16 mouse cellular contexts compared by ENCODE assay signal in the genomic region with DNA sequence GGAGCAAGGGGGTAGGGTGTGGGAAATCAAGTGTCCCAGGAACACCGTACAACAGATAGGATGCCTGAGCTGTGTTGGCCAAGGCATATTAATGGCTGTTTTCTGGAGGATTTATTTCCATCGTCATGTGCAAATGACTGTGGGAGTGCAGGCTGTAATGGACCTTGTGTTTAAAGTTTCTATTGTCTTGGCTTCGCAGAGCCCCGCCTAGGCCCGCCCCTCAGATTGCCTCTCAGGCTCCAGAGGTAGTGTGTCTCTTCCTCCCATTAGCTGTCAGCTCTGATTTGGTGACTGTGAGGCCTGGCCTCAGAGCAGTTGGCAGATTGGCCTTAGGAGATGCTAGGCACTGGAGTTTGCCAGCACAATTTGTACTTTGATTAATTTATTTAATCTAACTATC. TPM values are rescaled to one million over a fixed set of nuclear protein-coding genes. Genes with fewer than 3 reads are reported as not detected.
DNase-seq lines count a peak whose midpoint lies in the region; ATAC-seq and TF ChIP-seq lines count a peak whose summit lies in the region.
"Had no signal": no experiment of that assay in that cellular context is flagged by ENCODE, and none has a peak within 500 bp of the region (broad histone marks: within the 10 kb centered on the region; RNA-seq: fewer than 3 reads in every experiment).

No protein-coding gene starts in this region.

- peak; percentile 66; the same call in 1 of the 2 replicates for ATAC-seq in kidney, embryonic 14.5 days (ENCODE audit: low FRiP score, low TSS enrichment)
- no peak for ATAC-seq in midbrain, embryonic 15.5 days (replicated peaks)
- ATAC-seq in midbrain, embryonic 11.5 days (ENCODE audit: low FRiP score) = no peak
- ATAC-seq in lung, postnatal 0 days = peak; percentile 62
- ATAC-seq in neural tube, embryonic 15.5 days (ENCODE audit: low FRiP score) = no peak
- ATAC-seq in intestine, embryonic 15.5 days = no peak
- ATAC-seq: forebrain, embryonic 16.5 days; liver, embryonic 12.5 days had no signal

- H3K36me3 ChIP-seq in kidney, embryonic 14.5 days (ENCODE audit: control insufficient read depth, insufficient read depth, low read length) = no peaks in the 10 kb centered on the region
- no peaks in the 10 kb centered on the region for H3K36me3 ChIP-seq in kidney, adult 2 months (ENCODE audit: control insufficient read depth, insufficient read depth, low read length)
- no peaks in the 10 kb centered on the region for H3K36me3 ChIP-seq in midbrain, embryonic 15.5 days (replicated peaks)
- no peaks in the 10 kb centered on the region for H3K36me3 ChIP-seq in midbrain, embryonic 11.5 days (ENCODE audit: control insufficient read depth, insufficient read depth, low read length)
- H3K36me3 ChIP-seq in lung, postnatal 0 days (ENCODE audit: insufficient read depth, low read length) = no peaks in the 10 kb centered on the region
- no peaks in the 10 kb centered on the region for H3K36me3 ChIP-seq in neural tube, embryonic 15.5 days
- H3K36me3 ChIP-seq in intestine, embryonic 15.5 days = no peaks in the 10 kb centered on the region

- no peak overlapping the region for H3K27ac ChIP-seq in kidney, embryonic 14.5 days (ENCODE audit: low read depth, low read length)
- H3K27ac ChIP-seq in kidney, adult 2 months (ENCODE audit: insufficient read depth, low read depth, low read length) = no peak overlapping the region
- H3K27ac ChIP-seq in midbrain, embryonic 15.5 days = peak overlapping the region; percentile 26; the same call in 1 of the 2 replicates
- H3K27ac ChIP-seq in midbrain, embryonic 11.5 days (ENCODE audit: low read depth, low read length) = no peak overlapping the region
- no peak overlapping the region for H3K27ac ChIP-seq in lung, postnatal 0 days (ENCODE audit: low read length)
- peak overlapping the region; percentile 58 for H3K27ac ChIP-seq in neural tube, embryonic 15.5 days (replicated peaks)
- no peak overlapping the region for H3K27ac ChIP-seq in intestine, embryonic 15.5 days
- H3K27ac ChIP-seq: embryonic facial prominence, embryonic 10.5 days; liver, embryonic 12.5 days; macrophage had no signal

- no peak for DNase-seq in kidney, adult 2 months
- no peak for DNase-seq in midbrain, embryonic 11.5 days (ENCODE audit: low spot score, missing footprints)
- peak; percentile 27 for DNase-seq in lung, postnatal 0 days (ENCODE audit: low spot score)
- DNase-seq: cerebellum, postnatal 10 days; heart, postnatal 4 days; kidney, adult 11 months; right cerebral cortex, postnatal 4 days; thymus, postnatal 36 days had no signal

- TF ChIP-seq CTCF in kidney, adult 2 months (conservative IDR thresholded peaks at IDR 0.05; ENCODE audit: insufficient read depth, insufficient read length, low read depth, low read length) = no peak
- TF ChIP-seq CTCF in lung, postnatal 0 days (IDR thresholded peaks at IDR 0.05) = no peak

- no peak for TF ChIP-seq EP300 in lung, postnatal 0 days (IDR thresholded peaks at IDR 0.05)

- H3K9ac ChIP-seq in kidney, embryonic 14.5 days (ENCODE audit: low read depth, low read length) = no peak overlapping the region
- no peak overlapping the region for H3K9ac ChIP-seq in midbrain, embryonic 15.5 days
- H3K9ac ChIP-seq in midbrain, embryonic 11.5 days (ENCODE audit: low read length) = no peak overlapping the region
- no peak overlapping the region for H3K9ac ChIP-seq in lung, postnatal 0 days (replicated peaks; ENCODE audit: low read depth)
- H3K9ac ChIP-seq in neural tube, embryonic 15.5 days (replicated peaks) = no peak overlapping the region
- no peak overlapping the region for H3K9ac ChIP-seq in intestine, embryonic 15.5 days
- H3K9ac ChIP-seq: liver, embryonic 12.5 days had no signal

- no peaks in the 10 kb centered on the region for H3K4me1 ChIP-seq in kidney, embryonic 14.5 days (ENCODE audit: control insufficient read depth, insufficient read depth, low read length)
- H3K4me1 ChIP-seq in kidney, adult 2 months (ENCODE audit: control insufficient read depth, insufficient read depth, low read length) = peaks cover 2% of the 10 kb centered on the region; the same call in 1 of the 2 replicates
- H3K4me1 ChIP-seq in midbrain, embryonic 15.5 days = peaks cover 9% of the 10 kb centered on the region; the same call in 1 of the 2 replicates
- H3K4me1 ChIP-seq in midbrain, embryonic 11.5 days (ENCODE audit: control insufficient read depth, insufficient read depth, low read length) = no peaks in the 10 kb centered on the region
- H3K4me1 ChIP-seq in lung, postnatal 0 days (ENCODE audit: insufficient read depth, low read depth, low read length) = no peaks in the 10 kb centered on the region
- H3K4me1 ChIP-seq in neural tube, embryonic 15.5 days = peaks cover 13% of the 10 kb centered on the region
- no peaks in the 10 kb centered on the region; the same call in 1 of the 2 replicates for H3K4me1 ChIP-seq in intestine, embryonic 15.5 days (replicated peaks)

- WGBS in kidney, embryonic 14.5 days = 22% methylated on average over 5 of the region's 5 CpGs
- WGBS in kidney, adult 2 months = 57% methylated on average over 5 of the region's 5 CpGs
- WGBS in midbrain, embryonic 15.5 days = 45% methylated on average over 5 of the region's 5 CpGs
- 59% methylated on average over 5 of the region's 5 CpGs for WGBS in midbrain, embryonic 11.5 days
- 55% methylated on average over 5 of the region's 5 CpGs for WGBS in lung, postnatal 0 days
- 5% methylated on average over 5 of the region's 5 CpGs for WGBS in neural tube, embryonic 15.5 days
- 48% methylated on average over 5 of the region's 5 CpGs for WGBS in intestine, embryonic 15.5 days

- no peaks in the 10 kb centered on the region for H3K27me3 ChIP-seq in kidney, embryonic 14.5 days (ENCODE audit: control insufficient read depth, insufficient read depth, low read length)
- H3K27me3 ChIP-seq in kidney, adult 2 months (replicated peaks; ENCODE audit: control insufficient read depth, insufficient read depth, low read length) = no peaks in the 10 kb centered on the region
- no peaks in the 10 kb centered on the region for H3K27me3 ChIP-seq in midbrain, embryonic 15.5 days (replicated peaks)
- H3K27me3 ChIP-seq in midbrain, embryonic 11.5 days (ENCODE audit: control insufficient read depth, insufficient read depth, low read length) = no peaks in the 10 kb centered on the region
- no peaks in the 10 kb centered on the region for H3K27me3 ChIP-seq in lung, postnatal 0 days (replicated peaks; ENCODE audit: insufficient read depth, low read length)
- no peaks in the 10 kb centered on the region for H3K27me3 ChIP-seq in neural tube, embryonic 15.5 days (replicated peaks)
- no peaks in the 10 kb centered on the region for H3K27me3 ChIP-seq in intestine, embryonic 15.5 days (replicated peaks)
- H3K27me3 ChIP-seq: liver, embryonic 12.5 days had no signal

- H3K9me3 ChIP-seq in kidney, embryonic 14.5 days (ENCODE audit: control insufficient read depth, low read length) = no peaks in the 10 kb centered on the region
- no peaks in the 10 kb centered on the region for H3K9me3 ChIP-seq in midbrain, embryonic 15.5 days
- H3K9me3 ChIP-seq in midbrain, embryonic 11.5 days (ENCODE audit: control insufficient read depth, low read length) = no peaks in the 10 kb centered on the region
- H3K9me3 ChIP-seq in lung, postnatal 0 days (ENCODE audit: low read length) = no peaks in the 10 kb centered on the region
- no peaks in the 10 kb centered on the region for H3K9me3 ChIP-seq in neural tube, embryonic 15.5 days (replicated peaks)
- H3K9me3 ChIP-seq in intestine, embryonic 15.5 days = no peaks in the 10 kb centered on the region
- H3K9me3 ChIP-seq: embryonic facial prominence, embryonic 10.5 days; liver, embryonic 12.5 days had no signal

- no peak for TF ChIP-seq POLR2A in kidney, adult 2 months (IDR thresholded peaks at IDR 0.05; ENCODE audit: low read depth, low read length)

- no peak overlapping the region for H3K4me3 ChIP-seq in kidney, embryonic 14.5 days (ENCODE audit: low read length)
- H3K4me3 ChIP-seq in kidney, adult 2 months (ENCODE audit: insufficient read depth, low read depth, low read length) = no peak overlapping the region
- no peak overlapping the region for H3K4me3 ChIP-seq in midbrain, embryonic 15.5 days
- H3K4me3 ChIP-seq in midbrain, embryonic 11.5 days (ENCODE audit: low read depth, low read length) = no peak overlapping the region
- no peak overlapping the region for H3K4me3 ChIP-seq in lung, postnatal 0 days (ENCODE audit: low read depth, low read length)
- H3K4me3 ChIP-seq in neural tube, embryonic 15.5 days (replicated peaks) = no peak overlapping the region
- H3K4me3 ChIP-seq in intestine, embryonic 15.5 days (replicated peaks) = no peak overlapping the region
- H3K4me3 ChIP-seq: embryonic facial prominence, embryonic 10.5 days; liver, embryonic 12.5 days had no signal

- no peak overlapping the region for H3K4me2 ChIP-seq in kidney, embryonic 14.5 days (replicated peaks; ENCODE audit: low read depth, low read length)
- H3K4me2 ChIP-seq in midbrain, embryonic 15.5 days = no peak overlapping the region
- H3K4me2 ChIP-seq in midbrain, embryonic 11.5 days = no peak overlapping the region
- no peak overlapping the region for H3K4me2 ChIP-seq in lung, postnatal 0 days (replicated peaks; ENCODE audit: low read depth, low read length)
- no peak overlapping the region for H3K4me2 ChIP-seq in neural tube, embryonic 15.5 days
- no peak overlapping the region for H3K4me2 ChIP-seq in intestine, embryonic 15.5 days (replicated peaks)
- H3K4me2 ChIP-seq: liver, embryonic 12.5 days had no signal

RNA-seq across cellular contexts. Expression of a gene that starts 22.1 kb away (rescaled TPM):
- polyA plus RNA-seq in kidney, embryonic 14.5 days (2014; fragmentation: Nextera tagmentation; extraction: Ambion mirVana) = 57.1 and 68.6 TPM in 2 replicates
- polyA plus RNA-seq in kidney, adult 2 months (2012; rRNA removed) = 25.9 and 31.4 TPM in 2 replicates
- polyA plus RNA-seq in midbrain, embryonic 15.5 days (2015; fragmentation: Nextera tagmentation; extraction: Ambion mirVana) = 78.6 and 80.2 TPM in 2 replicates
- polyA plus RNA-seq in midbrain, embryonic 11.5 days (2014; fragmentation: Nextera tagmentation; extraction: Ambion mirVana) = 67.5 and 68.4 TPM in 2 replicates
- 33.2 and 37.1 TPM in 2 replicates for polyA plus RNA-seq in lung, postnatal 0 days (2015; fragmentation: Nextera tagmentation; extraction: Ambion mirVana)
- polyA plus RNA-seq in neural tube, embryonic 15.5 days (2015; fragmentation: Nextera tagmentation; extraction: Ambion mirVana) = 63.4 and 67.6 TPM in 2 replicates
- 38.8 and 42.4 TPM in 2 replicates for polyA plus RNA-seq in intestine, embryonic 15.5 days (2015; fragmentation: Nextera tagmentation; extraction: Ambion mirVana)

Comparison
In these comparisons a context has a peak if more than half of its experiments do, and no peak if none do; other contexts are left out.
1. H3K27ac ChIP-seq: peak in midbrain, embryonic 15.5 days (single experiment) and neural tube, embryonic 15.5 days (single experiment); none in kidney, embryonic 14.5 days (single experiment), kidney, adult 2 months (single experiment), midbrain, embryonic 11.5 days (single experiment), lung, postnatal 0 days (single experiment) and intestine, embryonic 15.5 days (single experiment).
2. ATAC-seq: peak in kidney, embryonic 14.5 days (single experiment) and lung, postnatal 0 days (single experiment); none in midbrain, embryonic 15.5 days (single experiment), midbrain, embryonic 11.5 days (single experiment), neural tube, embryonic 15.5 days (single experiment) and intestine, embryonic 15.5 days (single experiment).